Mouse (Mus musculus) kidney, adult 2 months (tissue): ENCODE measurements around the gene Olfr574.

Experiments
- CTCF ChIP-seq: fragments of 200-500 bp; conservative IDR thresholded peaks from 2 replicates; pipeline ENCODE4 v1.5.1; 2011; ENCODE audit warnings: low read depth, mild to moderate bottlenecking, control low read depth, low read length, moderate library complexity, mixed read lengths; ENCODE audit not compliant: insufficient read depth, insufficient read length
- POLR2A ChIP-seq: fragments of 200-500 bp; IDR thresholded peaks from one replicate; pipeline ENCODE4 v1.6.1; 2011; ENCODE audit warnings: low read depth, low read length, control low read depth

DNA sequence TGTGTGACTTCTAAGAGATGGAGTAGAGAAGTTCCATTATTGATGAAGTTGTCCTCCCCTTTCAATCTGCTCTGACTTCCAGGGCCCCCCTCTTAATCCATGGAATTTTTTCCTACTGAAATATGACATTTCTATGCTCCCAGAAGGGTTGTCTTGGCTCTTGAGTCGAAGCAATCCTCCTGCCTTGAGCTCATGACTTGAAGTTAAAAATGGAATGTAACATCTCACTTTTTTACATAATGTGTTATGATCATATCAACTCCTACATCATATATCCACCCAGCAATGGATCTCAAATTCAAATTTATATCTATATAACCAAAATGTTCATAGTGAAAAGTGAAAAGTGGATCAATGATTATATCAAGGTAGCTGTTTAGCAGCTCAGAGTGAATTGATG lies 26.1 kb downstream of the Olfr574 start:
- no peak for TF ChIP-seq CTCF
- no peak for TF ChIP-seq POLR2A
